Mouse (Mus musculus) ES-E14 (cell line): ENCODE data around the gene Il4ra. TPM values are rescaled to one million over a fixed set of nuclear protein-coding genes. Genes with fewer than 3 reads are reported as not detected.

Source experiments
- DNase-seq: peaks from one replicate; pipeline ENCODE4 v3.0.0-alpha.2; 2013; ENCODE audit warnings: low read depth, low spot score
- H3K27ac ChIP-seq: 2 replicates; pipeline ENCODE4 v1.5.1; 2012; ENCODE audit warnings: low read depth, mild to moderate bottlenecking, low read length, moderate library complexity, mixed read lengths; ENCODE audit not compliant: poor library complexity, insufficient read depth, severe bottlenecking
- H3K36me3 ChIP-seq: 2 replicates; pipeline ENCODE4 v1.6.1; 2012; ENCODE audit warnings: mild to moderate bottlenecking, low read length, moderate library complexity, mixed read lengths; ENCODE audit not compliant: control insufficient read depth, poor library complexity, insufficient read depth, severe bottlenecking
- H3K4me1 ChIP-seq, 2 experiments: fragments of 150-350 bp in 1 of 2; sonication (generic) in 1 of 2; 2 replicates each; pipeline ENCODE4 v1.6.1; 2012; ENCODE audit warnings: low read length in 2 of 2, mild to moderate bottlenecking in 1 of 2, mixed read lengths in 1 of 2; ENCODE audit not compliant: control insufficient read depth in 2 of 2, insufficient read depth in 2 of 2, poor library complexity in 1 of 2
- H3K4me3 ChIP-seq, 2 experiments: fragments of 150-350 bp in 1 of 2; sonication (generic) in 1 of 2; 2 replicates each; pipeline ENCODE4 v1.5.1; 2012; ENCODE audit warnings: low read length in 2 of 2, low read depth in 1 of 2, mild to moderate bottlenecking in 1 of 2, mixed read lengths in 1 of 2; ENCODE audit not compliant: insufficient read depth in 1 of 2, poor library complexity in 1 of 2, severe bottlenecking in 1 of 2
- H3K9ac ChIP-seq: 2 replicates; pipeline ENCODE4 v1.6.1; 2012; ENCODE audit warnings: low read depth, mild to moderate bottlenecking, low read length, mixed read lengths; ENCODE audit not compliant: poor library complexity, insufficient read depth, severe bottlenecking
- H3K9me3 ChIP-seq: fragments of 150-350 bp; sonication (generic); 2 replicates; pipeline ENCODE4 v1.6.1; 2012; ENCODE audit warnings: low read depth, mild to moderate bottlenecking, low read length; ENCODE audit not compliant: control insufficient read depth, insufficient read depth
- CHD2 ChIP-seq: IDR thresholded peaks from 2 replicates; pipeline ENCODE4 v1.6.1; 2014; ENCODE audit warnings: mild to moderate bottlenecking, low read depth, low read length, inconsistent platforms
- HCFC1 ChIP-seq: IDR thresholded peaks from 2 replicates; pipeline ENCODE4 v1.6.1; 2012; ENCODE audit warnings: low read length, inconsistent platforms, borderline replicate concordance; ENCODE audit not compliant: insufficient read depth
- MAFK ChIP-seq: IDR thresholded peaks from 2 replicates; pipeline ENCODE4 v1.6.1; 2014; ENCODE audit warnings: mild to moderate bottlenecking, low read depth, low read length, inconsistent platforms; ENCODE audit not compliant: insufficient read depth
- ZC3H11A ChIP-seq: IDR thresholded peaks from 2 replicates; pipeline ENCODE4 v1.6.1; 2012; ENCODE audit warnings: low read depth, mild to moderate bottlenecking, inconsistent platforms, low read length, borderline replicate concordance
- ZNF384 ChIP-seq: IDR thresholded peaks from 2 replicates; pipeline ENCODE4 v1.6.1; 2012; ENCODE audit warnings: low read depth, low read length, inconsistent platforms
- in situ Hi-C, 2 experiments: fragments of 600-800 bp; cut with MboI; formaldehyde crosslinking; loops; one replicate each; pipeline ENCODE4 v1.15.1; 2025; ENCODE audit warnings: low sequenced_read_pairs in 2 of 2, inconsistent platforms in 1 of 2; ENCODE audit not compliant: unreplicated experiment in 2 of 2
- total RNA-seq: library from RNA; depleted of rRNA; stranded (reverse); fragments of 300-350 nt; gene quantifications from 2 replicates; pipeline ENCODE4 v1.2.3, GENCODE M21; 2012

Il4ra gene
- total RNA-seq, 1 experiment: 3.4 TPM

DNA sequence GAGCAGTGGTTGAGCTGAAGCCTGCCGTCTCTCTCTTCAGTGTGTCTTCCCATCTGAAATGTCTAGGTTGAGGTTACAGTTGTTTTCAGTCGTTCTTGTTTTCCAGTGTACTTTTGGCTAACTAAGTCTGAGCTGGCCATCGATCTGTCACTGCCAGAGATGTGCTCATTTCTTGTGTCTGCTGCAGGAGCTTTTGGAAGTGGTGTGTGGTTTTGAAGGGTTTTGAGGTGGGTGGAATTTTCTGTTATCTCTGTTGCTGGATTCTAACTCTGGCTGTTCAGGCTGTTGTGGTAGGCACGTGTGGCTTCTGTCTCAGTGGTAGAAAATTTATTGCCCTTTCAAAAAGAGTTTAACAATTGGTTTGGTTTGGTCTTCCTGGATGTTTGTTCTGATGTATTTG is 4.2 kb downstream of the Il4ra start:
- TF ChIP-seq ZC3H11A (no peak), MAFK (no peak), HCFC1 (no peak), ZNF384 (no peak), CHD2 (no peak)
- no peak for DNase-seq
- Histone ChIP-seq H3K9ac (no peak overlapping the region), H3K9me3 (no peaks in the 10 kb centered on the region), H3K4me1 (no peaks in the 10 kb centered on the region), H3K4me3 (no peak overlapping the region), H3K36me3 (no peaks in the 10 kb centered on the region), H3K27ac (no peak overlapping the region)
- in situ Hi-C loops: no loop called here

DNA sequence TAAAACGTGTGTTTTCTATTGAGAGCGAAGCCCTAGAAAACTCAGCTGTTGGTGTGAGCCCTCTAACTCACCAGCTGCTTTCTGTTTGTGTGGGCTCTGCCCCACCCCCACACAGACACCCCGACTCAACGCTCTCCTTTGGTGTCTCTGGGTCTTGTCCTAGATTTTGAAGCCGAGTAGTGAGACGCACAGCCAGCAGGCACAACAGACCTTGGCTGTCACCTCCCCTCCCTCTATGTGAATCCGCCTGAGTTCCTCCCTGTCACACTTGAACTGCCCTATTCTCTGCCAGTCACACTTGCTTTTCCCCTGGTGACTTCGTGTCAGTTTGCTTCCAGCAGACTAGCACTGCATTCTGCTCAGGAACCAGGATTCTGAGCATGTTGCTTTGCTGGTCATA is 4.9 kb downstream of the Il4ra start:
- no peak for DNase-seq
- Histone ChIP-seq H3K4me3 (no peak overlapping the region), H3K27ac (no peak overlapping the region), H3K9me3 (no peaks in the 10 kb centered on the region), H3K4me1 (no peaks in the 10 kb centered on the region), H3K9ac (no peak overlapping the region), H3K36me3 (no peaks in the 10 kb centered on the region)
- TF ChIP-seq MAFK (no peak), ZC3H11A (no peak)
- in situ Hi-C loops: no loop called here

DNA sequence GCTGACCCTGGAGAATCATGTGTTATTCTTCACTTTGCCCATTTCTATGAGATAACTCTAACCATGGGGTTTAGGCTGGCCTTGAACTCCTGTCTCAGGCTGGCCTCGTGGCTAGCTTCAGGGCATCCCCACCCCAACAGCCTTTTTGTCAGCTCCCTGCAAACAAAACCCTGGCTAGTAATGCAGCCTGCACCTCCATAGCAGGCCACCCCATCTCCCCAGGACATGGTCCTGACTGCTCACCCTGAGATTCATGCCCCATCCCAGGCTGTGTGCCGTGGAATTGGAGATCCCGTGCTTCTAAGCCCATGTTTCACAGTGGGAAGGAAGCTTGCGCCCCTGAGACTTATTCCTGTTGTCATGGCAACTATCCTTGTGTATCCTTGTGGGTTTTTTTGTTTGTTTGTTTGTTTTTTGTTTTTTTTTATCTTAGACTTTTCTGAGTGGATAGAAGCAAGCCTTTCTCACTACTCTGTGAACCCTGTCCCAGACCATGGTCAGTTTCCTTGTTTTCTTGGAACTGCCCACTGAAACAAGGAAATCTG is 6.6 kb downstream of the Il4ra start:
- no peaks in the 10 kb centered on the region for H3K4me1 ChIP-seq
- DNase-seq: no peak
- H3K27ac ChIP-seq: no peak overlapping the region
- no peaks in the 10 kb centered on the region for H3K9me3 ChIP-seq
- H3K9ac ChIP-seq: no peak overlapping the region
- TF ChIP-seq ZNF384 (0 out of 2 replicates have a peak, but pooled peaks have one; percentile 41), ZC3H11A (no peak)
- no peaks in the 10 kb centered on the region for H3K36me3 ChIP-seq
- no peak overlapping the region for H3K4me3 ChIP-seq
- in situ Hi-C loops: no loop called here

DNA sequence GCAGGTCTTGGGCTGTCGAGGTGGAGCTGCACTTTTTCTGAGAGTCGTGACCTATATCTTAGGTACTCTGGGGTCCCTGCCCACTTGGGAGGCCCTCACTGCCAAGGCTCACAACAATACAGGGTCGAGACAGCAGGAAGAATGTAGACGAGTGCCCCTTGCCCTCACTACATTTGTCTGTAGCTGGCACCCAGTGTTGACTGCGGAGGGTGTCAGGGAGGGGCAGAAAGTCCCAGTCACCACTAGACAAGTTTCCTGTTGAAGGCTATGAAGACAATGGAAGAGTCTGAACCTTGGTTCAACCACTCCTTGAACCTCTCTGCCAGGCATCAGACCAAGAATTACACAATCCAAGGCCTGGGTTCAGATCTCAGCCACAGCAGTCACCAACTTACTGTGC is 7.1 kb downstream of the Il4ra start:
- in situ Hi-C loops: no loop called here
- no peaks in the 10 kb centered on the region for H3K4me1 ChIP-seq
- no peak overlapping the region for H3K9ac ChIP-seq
- H3K27ac ChIP-seq: no peak overlapping the region
- TF ChIP-seq ZNF384 (no peak), CHD2 (no peak), ZC3H11A (no peak), HCFC1 (no peak), MAFK (no peak)
- H3K9me3 ChIP-seq: no peaks in the 10 kb centered on the region
- no peak overlapping the region for H3K4me3 ChIP-seq
- no peaks in the 10 kb centered on the region for H3K36me3 ChIP-seq
- DNase-seq: no peak

DNA sequence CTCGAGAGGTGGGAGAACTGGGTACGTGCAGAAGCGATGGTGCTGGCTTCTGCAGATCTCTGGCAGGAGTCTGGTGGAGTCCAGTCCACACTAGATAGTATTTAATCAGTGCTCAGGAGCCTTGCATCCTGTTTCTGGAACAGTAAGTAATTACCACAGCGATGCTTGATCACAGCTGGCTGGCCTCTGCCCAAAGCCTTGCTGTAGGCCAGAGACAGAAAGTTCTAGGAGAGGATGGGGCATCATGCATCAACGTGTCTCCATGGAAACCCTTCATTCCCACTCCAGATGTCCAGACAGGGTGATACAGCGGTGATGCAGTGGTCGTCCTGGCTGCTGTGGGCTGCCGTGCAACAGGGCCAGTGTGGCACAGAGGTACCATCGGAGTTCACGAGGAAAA is 7.6 kb downstream of the Il4ra start:
- H3K4me1 ChIP-seq: no peaks in the 10 kb centered on the region

More for the DNA sequence above, 7.6 kb downstream of the Il4ra start:
- H3K36me3 ChIP-seq: no peaks in the 10 kb centered on the region
- H3K9me3 ChIP-seq: no peaks in the 10 kb centered on the region
- no peak overlapping the region for H3K9ac ChIP-seq
- in situ Hi-C loops: no loop called here
- no peak for DNase-seq
- H3K27ac ChIP-seq: no peak overlapping the region
- H3K4me3 ChIP-seq: no peak overlapping the region
- TF ChIP-seq HCFC1 (no peak), ZC3H11A (no peak), ZNF384 (no peak)
